8 mouse cellular contexts compared by ENCODE assay signal in genomic region chrX:13280409-13281328, GRCm38 (mm10). TPM values are rescaled to one million over a fixed set of nuclear protein-coding genes. Genes with fewer than 3 reads are reported as not detected.
DNase-seq lines count a peak whose midpoint lies in the region; ATAC-seq and TF ChIP-seq lines count a peak whose summit lies in the region.

Ddx3x (plus strand) TSS chrX:13280970.

- no peaks in the 10 kb centered on the region for H3K9me3 ChIP-seq in forebrain, embryonic 16.5 days (ENCODE audit: control insufficient read depth, low read length)
- no peaks in the 10 kb centered on the region for H3K9me3 ChIP-seq in lung, embryonic 14.5 days (ENCODE audit: low read depth, low read length)

- H3K4me2 ChIP-seq in forebrain, embryonic 16.5 days (ENCODE audit: low read length): peak within 1 kb of the TSS; percentile 73
- H3K4me2 ChIP-seq in lung, embryonic 14.5 days: peak within 1 kb of the TSS; percentile 80

- TF ChIP-seq POLR2A in olfactory bulb, adult 2 months (IDR thresholded peaks at IDR 0.05; ENCODE audit: insufficient read depth, low read depth, low read length): peak; percentile 90
- peak; percentile 97 for TF ChIP-seq POLR2A in thymus, adult 2 months (IDR thresholded peaks at IDR 0.05; ENCODE audit: control insufficient read depth, extremely low read depth, insufficient read depth, low read length, poor library complexity)

- peak within 1 kb of the TSS; percentile 96 for H3K4me3 ChIP-seq in forebrain, embryonic 16.5 days (replicated peaks; ENCODE audit: low read length)
- peak within 1 kb of the TSS; percentile 88 for H3K4me3 ChIP-seq in layer of hippocampus, adult 2 months
- H3K4me3 ChIP-seq in lung, embryonic 14.5 days (ENCODE audit: low read depth, low read length): peak within 1 kb of the TSS; percentile 84
- peak within 1 kb of the TSS; percentile 91 for H3K4me3 ChIP-seq in olfactory bulb, adult 2 months (ENCODE audit: insufficient read depth, low read depth, low read length)
- H3K4me3 ChIP-seq in thymus, adult 2 months (ENCODE audit: control insufficient read depth, insufficient read depth, low read length): peak within 1 kb of the TSS; percentile 100

- 0% methylated on average over 53 of the region's 57 CpGs for WGBS in forebrain, embryonic 16.5 days
- under 1% methylated on average over 56 of the region's 57 CpGs for WGBS in lung, embryonic 14.5 days
- WGBS in olfactory bulb, adult 2 months: under 1% methylated on average over 55 of the region's 57 CpGs
- WGBS in thymus, adult 2 months: under 1% methylated on average over 56 of the region's 57 CpGs

- peaks cover 2% of the 10 kb centered on the region for H3K36me3 ChIP-seq in forebrain, embryonic 16.5 days (ENCODE audit: control insufficient read depth, insufficient read depth)
- peaks cover 20% of the 10 kb centered on the region for H3K36me3 ChIP-seq in lung, embryonic 14.5 days (ENCODE audit: insufficient read depth)
- peaks cover 23% of the 10 kb centered on the region for H3K36me3 ChIP-seq in thymus, adult 2 months (ENCODE audit: control insufficient read depth, insufficient read depth, low read length)

- TF ChIP-seq CTCF in layer of hippocampus, adult 2 months (conservative IDR thresholded peaks at IDR 0.05): no peak
- no peak for TF ChIP-seq CTCF in lung, embryonic 14.5 days (IDR thresholded peaks at IDR 0.05; ENCODE audit: low read depth)
- no peak for TF ChIP-seq CTCF in olfactory bulb, adult 2 months (IDR thresholded peaks at IDR 0.05; ENCODE audit: insufficient read depth, low read depth, low read length)
- TF ChIP-seq CTCF in thymus, adult 2 months (IDR thresholded peaks at IDR 0.05; ENCODE audit: borderline replicate concordance, control insufficient read depth, extremely low read depth, insufficient read depth, low read length, poor library complexity): no peak

- ATAC-seq in forebrain, embryonic 16.5 days: peak; percentile 96
- ATAC-seq in lung, embryonic 14.5 days (ENCODE audit: insufficient read depth): peak; percentile 95

- intact Hi-C loops in heart, postnatal 36 days (cut with DNase I): loop anchor here (1.0 to 10.0 kb wide), 6 partner anchors 38 to 516 kb away; partner anchors contain the start of gene Med14

- H3K4me1 ChIP-seq in forebrain, embryonic 16.5 days (replicated peaks; ENCODE audit: control insufficient read depth, insufficient read depth, low read length): peaks cover 16% of the 10 kb centered on the region
- no peaks in the 10 kb centered on the region for H3K4me1 ChIP-seq in lung, embryonic 14.5 days (ENCODE audit: insufficient read depth)
- peaks cover 3% of the 10 kb centered on the region for H3K4me1 ChIP-seq in olfactory bulb, adult 2 months (ENCODE audit: control insufficient read depth, insufficient read depth, low read length)
- H3K4me1 ChIP-seq in thymus, adult 2 months (replicated peaks; ENCODE audit: control insufficient read depth, insufficient read depth, low read length): peaks cover 7% of the 10 kb centered on the region; the same call in 1 of the 2 replicates

- peak within 1 kb of the TSS; percentile 99 for H3K9ac ChIP-seq in forebrain, embryonic 16.5 days (replicated peaks; ENCODE audit: low read depth, low read length)
- H3K9ac ChIP-seq in lung, embryonic 14.5 days: peak within 1 kb of the TSS; percentile 99

- peak; percentile 91 for DNase-seq in ES-CJ7 (ENCODE audit: low read depth, low spot score)
- DNase-seq in cerebellum, adult 11-12 months: peak; percentile 92
- DNase-seq in heart, postnatal 36 days: peak; percentile 87 to 97
- peak; percentile 80 to 94 for DNase-seq in layer of hippocampus, adult 2 months (ENCODE audit: low spot score in 2 of 2)
- peak; percentile 96 for DNase-seq in lung, embryonic 14.5 days
- DNase-seq in thymus, adult 2 months: peak; percentile 85

- peak within 1 kb of the TSS; percentile 95 for H3K27ac ChIP-seq in forebrain, embryonic 16.5 days (ENCODE audit: low read length)
- peak within 1 kb of the TSS; percentile 99 for H3K27ac ChIP-seq in layer of hippocampus, adult 2 months
- peak within 1 kb of the TSS; percentile 99 for H3K27ac ChIP-seq in lung, embryonic 14.5 days (ENCODE audit: low read depth)
- H3K27ac ChIP-seq in olfactory bulb, adult 2 months (ENCODE audit: insufficient read depth, low read depth, low read length): peak within 1 kb of the TSS; percentile 100
- H3K27ac ChIP-seq in thymus, adult 2 months (ENCODE audit: control insufficient read depth, insufficient read depth, low read length): peak within 1 kb of the TSS; percentile 93

- H3K27me3 ChIP-seq in forebrain, embryonic 16.5 days (replicated peaks; ENCODE audit: control insufficient read depth, insufficient read depth, low read length): no peaks in the 10 kb centered on the region
- H3K27me3 ChIP-seq in lung, embryonic 14.5 days (ENCODE audit: insufficient read depth, low read length): no peaks in the 10 kb centered on the region
- H3K27me3 ChIP-seq in thymus, adult 2 months (ENCODE audit: control insufficient read depth, insufficient read depth, low read length): no peaks in the 10 kb centered on the region

RNA-seq across cellular contexts. Expression of gene Ddx3x, which starts in this region (rescaled TPM):
- 121 and 133 TPM in 2 replicates for polyA plus RNA-seq in forebrain, embryonic 16.5 days (2015; fragmentation: Nextera tagmentation; extraction: Ambion mirVana)
- 100 to 1,000 TPM; 112 to 209 TPM for total RNA-seq in heart, postnatal 36 days (2021)
- total RNA-seq in layer of hippocampus, adult 2 months (2021): 100 to 1,000 TPM; 161 to 191 TPM
- polyA plus RNA-seq in lung, embryonic 14.5 days (2014; fragmentation: Nextera tagmentation; extraction: Ambion mirVana): 145 and 164 TPM in 2 replicates
- 230 and 382 TPM in 2 replicates for polyA plus RNA-seq in olfactory bulb, adult 2 months (2012; ENCODE audit: insufficient read depth, insufficient read length, low replicate concordance, missing spikeins)
- polyA plus RNA-seq in thymus, adult 2 months (2012; rRNA removed): 35.4 and 48.0 TPM in 2 replicates

Comparison
In these comparisons a context has a peak if more than half of its experiments do, and no peak if none do; other contexts are left out.
1. Peak in every context shown above with its lines: DNase-seq, ATAC-seq, H3K4me3 ChIP-seq and H3K27ac ChIP-seq.